Mouse (Mus musculus): Measurements from ENCODE around the gene Gm17651.

Gene Gm17651

DNA sequence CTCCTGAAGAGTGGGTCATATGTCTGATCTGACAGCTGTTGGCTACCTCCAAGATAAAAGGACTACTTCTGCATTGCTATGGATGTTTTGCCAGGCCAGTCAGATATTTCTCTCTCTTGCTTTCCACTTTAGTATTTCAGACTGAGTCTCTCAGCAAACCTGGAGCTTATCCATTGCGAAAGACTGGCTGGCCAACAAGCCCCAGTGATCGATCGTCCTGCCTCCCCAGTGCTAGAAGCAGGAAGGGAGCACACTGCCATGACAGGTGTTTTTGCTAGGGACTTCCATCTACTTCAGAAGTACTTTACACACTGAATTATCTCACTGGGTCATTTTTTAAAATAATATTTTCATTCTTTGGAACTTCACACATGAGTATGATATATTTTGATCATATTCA, 3.9 kb upstream of the Gm17651 start:
- no peak for DNase-seq

DNA sequence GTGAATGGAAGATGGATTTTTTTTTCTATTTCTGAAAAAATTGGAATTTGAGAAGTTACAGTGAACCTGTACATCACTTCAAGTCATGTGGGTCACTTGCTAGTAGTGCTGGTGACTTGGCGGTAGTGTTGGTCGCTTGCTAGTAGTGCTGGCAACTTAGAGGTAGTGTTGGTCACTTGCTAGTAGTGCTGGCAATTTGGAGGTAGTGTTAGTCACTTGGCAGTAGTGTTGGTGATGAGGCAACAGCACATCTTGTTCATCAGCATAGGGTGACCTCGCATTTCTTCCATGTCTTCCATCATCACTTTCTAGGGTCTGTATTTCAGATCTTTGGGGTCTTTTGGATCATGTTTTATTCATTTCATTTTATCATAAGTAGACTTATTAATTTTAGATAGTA, 1.6 kb upstream of the Gm17651 start:
- no peak for DNase-seq

- DNase-seq: no peak
These were observed 7.3 kb downstream of the Gm17651 start for GRCm38 (mm10) chr3:97667093-97667675.

DNA sequence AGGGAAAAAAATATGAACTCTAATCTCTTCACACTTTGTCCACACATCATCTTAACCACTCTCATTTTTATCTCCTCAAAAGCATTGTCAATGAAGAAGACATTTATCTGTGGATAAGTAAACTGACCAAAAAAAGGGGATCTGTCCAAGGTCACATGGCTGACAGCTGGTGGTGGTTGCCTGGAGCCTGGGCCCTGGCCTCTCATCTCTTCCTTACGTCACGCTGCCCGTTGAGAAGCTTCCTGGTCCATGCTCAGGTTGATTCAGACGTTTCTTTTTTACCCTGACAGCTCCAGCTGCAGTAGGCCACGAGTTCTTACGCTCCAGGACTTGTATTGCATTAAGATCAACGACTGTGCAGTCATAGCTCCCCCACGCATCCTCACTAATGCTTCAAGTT, 8.3 kb downstream of the Gm17651 start:
- no peak for DNase-seq

GRCm38 (mm10) chr3:97665525-97665924, 9.0 kb downstream of the Gm17651 start:
- DNase-seq: no peak

DNA sequence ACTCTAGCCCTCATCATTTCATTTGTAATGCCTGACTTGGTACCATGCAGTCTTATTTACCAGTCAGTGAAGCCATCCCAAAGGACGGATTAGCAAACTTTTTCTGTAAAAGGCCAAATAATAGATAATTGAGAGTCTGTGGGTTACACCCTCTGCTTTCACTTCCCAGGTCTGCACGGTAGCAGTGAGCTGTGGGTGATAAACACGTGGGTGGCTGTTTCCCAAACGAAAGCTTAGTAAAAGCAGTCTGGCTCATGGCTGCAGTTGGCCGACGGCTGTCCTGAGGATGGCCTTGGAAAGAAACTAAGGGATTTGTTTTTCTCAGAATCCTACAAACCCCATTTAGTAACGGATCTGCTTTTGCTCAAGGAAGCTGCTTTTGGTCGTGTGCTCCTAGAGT, 13.3 kb downstream of the Gm17651 start:
- no peak for DNase-seq

DNA sequence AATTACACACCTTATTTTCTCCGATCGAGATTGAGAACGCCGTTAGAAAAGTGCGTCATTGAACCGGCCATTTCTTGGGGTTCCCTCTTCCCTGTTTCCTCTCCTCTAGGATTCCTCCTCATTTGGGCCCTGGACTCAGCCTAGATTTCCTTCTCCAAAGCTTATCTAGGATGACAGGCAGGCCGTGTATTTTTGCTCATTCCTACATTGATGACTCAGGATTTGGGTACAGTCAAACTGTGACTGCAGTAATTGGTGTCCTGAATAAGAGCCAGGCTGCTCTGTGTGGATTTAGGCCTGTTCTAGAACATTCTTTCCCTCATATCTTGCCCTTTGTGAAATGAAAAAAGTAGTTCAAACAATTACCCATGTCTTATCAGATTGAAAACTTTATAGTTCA, 14.7 kb downstream of the Gm17651 start:
- no peak for DNase-seq

DNA sequence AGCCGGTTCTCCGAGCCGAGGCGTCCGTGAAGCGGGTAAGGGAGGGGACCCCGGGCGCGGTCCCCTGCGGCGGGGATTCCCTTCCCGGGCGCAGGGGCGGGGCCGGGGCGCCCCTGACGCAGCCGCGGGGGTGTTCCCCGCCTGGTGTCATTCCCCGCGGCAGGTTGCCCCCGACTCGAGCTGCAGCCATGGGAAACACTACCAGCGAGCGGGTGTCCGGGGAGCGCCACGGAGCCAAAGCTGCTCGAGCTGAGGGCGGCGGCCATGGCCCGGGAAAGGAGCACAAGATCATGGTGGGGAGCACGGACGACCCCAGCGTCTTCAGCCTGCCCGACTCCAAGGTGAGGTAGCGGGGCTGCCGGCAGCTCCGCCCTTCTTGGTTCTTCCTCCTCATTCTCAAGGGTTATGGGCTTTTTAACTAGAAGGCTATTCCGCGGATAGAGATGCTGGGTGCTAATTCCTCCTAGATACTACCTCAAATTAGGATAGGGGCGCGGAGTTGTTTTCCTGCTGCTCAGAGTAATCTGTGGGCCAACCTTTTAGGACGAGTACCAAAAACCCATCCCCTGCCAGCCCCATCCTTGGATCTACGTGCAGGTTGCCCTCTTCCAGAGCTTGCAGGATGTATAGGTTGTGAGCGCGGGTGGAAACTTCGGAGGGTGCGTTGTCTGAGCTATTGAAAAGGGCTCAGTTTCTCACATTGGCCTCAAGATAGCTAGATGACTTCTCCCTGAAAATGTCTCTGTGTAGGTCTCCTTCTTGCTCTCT, 15.9 kb downstream of the Gm17651 start:
- peak; percentile 84 for DNase-seq

DNA sequence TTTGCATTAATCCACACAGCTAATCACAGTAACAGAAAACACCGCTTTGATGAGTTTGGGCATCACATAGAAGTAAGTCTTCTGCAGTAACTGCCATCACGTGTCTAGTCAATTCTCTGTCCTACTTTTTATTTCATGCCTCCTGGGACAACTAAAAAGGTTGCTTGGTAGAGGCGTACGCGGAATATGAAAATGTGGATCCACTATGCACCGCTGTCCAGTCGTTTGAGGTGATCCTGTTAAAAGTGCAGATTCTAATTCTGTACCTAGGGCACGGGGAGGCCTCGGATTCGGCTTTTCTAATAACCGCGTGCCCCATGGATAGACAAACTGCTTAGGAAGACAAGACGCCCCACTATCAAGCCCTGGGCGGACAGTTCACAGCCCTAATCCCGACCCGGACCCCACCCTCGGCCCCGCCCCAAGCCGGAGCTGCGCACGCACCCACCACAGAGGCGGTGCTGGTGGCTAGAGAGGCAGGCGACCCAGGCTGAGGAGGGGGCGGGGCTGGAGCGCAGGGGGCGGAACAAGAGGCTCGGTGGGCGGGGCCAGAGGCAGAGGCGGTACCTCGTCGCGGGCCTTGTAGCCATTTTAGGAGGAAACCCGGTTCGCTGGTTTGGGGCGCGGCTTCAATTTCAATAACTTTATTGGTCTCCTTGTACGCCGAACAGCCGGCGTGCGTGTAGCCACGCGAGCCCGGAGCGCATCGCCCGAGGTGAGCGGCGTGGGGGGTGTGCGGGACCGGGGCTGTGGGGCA, 16.7 kb downstream of the Gm17651 start, which contains the start of gene Prkab2:
Gene Prkab2 (plus strand): TSS at position 539 of the 757 bp plus-strand sequence.
- DNase-seq: peak; percentile 100

GRCm38 (mm10) chr3:97654901-97655300, 19.6 kb downstream of the Gm17651 start:
- DNase-seq: peak; percentile 74

DNA sequence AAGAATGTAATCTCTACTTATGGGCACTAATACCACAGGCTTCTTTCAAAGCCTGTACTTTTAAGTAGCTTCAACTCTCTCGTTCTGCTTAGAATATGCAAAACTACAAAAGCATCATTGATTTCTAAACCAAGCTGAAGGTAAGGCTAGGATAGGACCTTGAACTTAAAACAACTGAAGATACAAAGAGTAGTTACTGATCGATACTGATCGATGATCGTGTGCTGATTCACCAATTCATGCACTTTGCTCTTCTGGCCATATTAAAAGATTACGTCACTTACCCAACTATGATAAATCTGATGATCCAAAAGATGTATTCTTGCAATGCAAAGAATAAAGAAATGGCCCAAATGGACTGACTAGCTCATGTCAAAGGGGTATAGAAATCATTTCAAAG, 20.7 kb downstream of the Gm17651 start:
- no peak for DNase-seq

GRCm38 (mm10) chr3:97651604-97652003, 22.9 kb downstream of the Gm17651 start:
- DNase-seq: no peak

DNA sequence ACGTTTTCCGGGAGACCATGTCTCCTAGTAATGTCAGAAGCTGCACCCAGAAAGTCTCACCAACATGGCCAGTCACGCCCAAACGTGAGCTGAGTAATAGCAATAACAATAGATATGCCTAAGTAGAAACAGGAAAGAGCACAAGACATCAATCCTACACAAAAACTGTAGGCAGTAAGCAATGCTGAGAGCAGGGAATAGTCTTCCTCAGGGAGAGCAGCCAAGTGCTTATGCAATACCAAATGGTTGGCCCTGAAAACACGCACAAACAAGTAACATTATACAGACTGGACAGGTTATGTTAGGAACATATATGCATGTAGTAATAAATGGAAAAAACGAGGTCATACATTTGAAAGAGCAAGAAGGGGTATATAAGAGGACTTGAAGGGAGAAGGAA, 25.0 kb downstream of the Gm17651 start:
- no peak for DNase-seq

GRCm38 (mm10) chr3:97649022-97649421, 25.5 kb downstream of the Gm17651 start:
- DNase-seq: no peak

DNA sequence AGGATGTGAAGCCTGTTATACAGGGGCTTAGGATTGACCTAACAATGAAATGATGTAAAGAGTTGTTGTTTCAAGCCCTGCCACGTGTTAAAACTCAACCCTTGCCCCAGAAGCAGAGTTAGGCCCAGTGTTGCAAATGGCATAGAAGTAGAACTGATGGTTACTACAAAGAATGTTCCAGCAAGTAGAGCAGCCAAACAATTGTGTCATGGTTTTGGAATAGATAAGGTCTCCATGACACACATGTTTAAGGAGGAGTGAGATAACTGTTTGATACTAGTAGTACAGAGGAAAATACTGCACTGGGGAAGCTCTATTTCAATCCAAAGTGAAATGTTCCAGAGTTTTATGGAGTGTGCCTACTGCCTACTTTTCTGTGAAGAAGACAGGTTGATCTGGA, 26.0 kb downstream of the Gm17651 start:
- no peak for DNase-seq

DNA sequence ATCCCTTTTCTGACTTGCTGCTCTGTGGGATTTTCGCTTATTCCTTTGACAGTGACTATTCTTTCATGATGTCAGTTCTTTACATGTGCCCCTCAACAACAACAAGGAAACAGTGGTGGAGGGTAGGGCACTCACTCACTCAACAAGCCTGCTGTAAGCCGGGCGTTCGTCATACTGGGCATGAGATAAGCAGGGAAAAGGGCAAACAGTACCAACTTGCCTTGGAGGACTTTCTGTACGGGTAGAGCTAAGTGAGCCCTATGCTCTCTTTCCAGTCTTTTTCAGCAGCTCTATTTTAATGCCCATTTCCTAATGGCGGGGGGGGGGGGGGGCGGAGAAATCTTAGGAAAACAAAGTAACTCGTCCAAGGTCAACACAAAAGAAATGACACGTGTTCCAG, 32.5 kb downstream of the Gm17651 start:
- DNase-seq: no peak

DNA sequence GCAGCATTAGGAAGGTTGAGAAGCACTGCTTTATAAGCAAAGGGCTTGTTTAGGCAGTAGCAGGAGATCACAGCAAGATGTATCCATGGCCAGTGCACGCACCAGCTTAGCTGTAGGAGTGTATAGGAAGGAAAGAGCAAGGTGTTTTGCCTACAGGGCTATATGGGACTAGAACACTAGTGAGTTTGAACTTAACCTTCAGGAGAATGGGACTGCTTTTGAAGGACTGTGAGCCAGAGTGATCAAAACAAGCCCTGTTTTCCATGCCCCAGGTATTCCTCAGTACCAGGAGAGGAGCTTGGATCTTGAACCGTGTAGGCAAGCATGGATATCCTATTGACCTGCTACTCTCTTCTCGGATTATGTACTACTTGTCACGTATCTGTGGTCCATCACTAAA, 33.1 kb downstream of the Gm17651 start:
- DNase-seq: no peak

- DNase-seq: no peak
These were observed 40.2 kb downstream of the Gm17651 start for GRCm38 (mm10) chr3:97634288-97634761.

- DNase-seq: no peak
These were observed 41.0 kb downstream of the Gm17651 start for GRCm38 (mm10) chr3:97633456-97633855.

GRCm38 (mm10) chr3:97631258-97631860, 43.1 kb downstream of the Gm17651 start:
- no peak for DNase-seq

GRCm38 (mm10) chr3:97630746-97631145, 43.7 kb downstream of the Gm17651 start:
- DNase-seq: no peak

DNA sequence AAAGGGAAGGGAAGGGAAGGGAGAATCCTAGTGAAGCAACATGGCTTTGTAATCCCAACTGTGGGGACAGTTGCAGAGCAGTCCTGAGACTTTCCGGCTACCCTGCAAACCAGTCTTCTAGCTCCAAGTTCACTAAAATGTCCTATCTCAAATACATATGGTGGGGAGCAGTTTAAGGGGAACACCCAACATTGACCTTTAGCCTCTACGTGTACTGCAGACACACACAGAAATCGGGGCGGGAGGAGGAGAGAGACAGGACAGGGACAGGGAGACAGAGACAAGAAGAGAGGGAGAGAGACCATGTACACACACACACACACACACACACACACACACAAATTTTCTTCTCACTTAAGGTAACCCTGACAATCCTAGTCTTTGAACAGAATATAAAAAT, 44.6 kb downstream of the Gm17651 start:
- DNase-seq: no peak

- peak; percentile 82 for DNase-seq
These were observed 46.0 kb downstream of the Gm17651 start, which contains the start of gene Fmo5 for GRCm38 (mm10) chr3:97628391-97629001. Gene Fmo5 (plus strand): TSS chr3:97628804.
